Mouse (Mus musculus): ENCODE measurements around the gene Zfp865.

DNA sequence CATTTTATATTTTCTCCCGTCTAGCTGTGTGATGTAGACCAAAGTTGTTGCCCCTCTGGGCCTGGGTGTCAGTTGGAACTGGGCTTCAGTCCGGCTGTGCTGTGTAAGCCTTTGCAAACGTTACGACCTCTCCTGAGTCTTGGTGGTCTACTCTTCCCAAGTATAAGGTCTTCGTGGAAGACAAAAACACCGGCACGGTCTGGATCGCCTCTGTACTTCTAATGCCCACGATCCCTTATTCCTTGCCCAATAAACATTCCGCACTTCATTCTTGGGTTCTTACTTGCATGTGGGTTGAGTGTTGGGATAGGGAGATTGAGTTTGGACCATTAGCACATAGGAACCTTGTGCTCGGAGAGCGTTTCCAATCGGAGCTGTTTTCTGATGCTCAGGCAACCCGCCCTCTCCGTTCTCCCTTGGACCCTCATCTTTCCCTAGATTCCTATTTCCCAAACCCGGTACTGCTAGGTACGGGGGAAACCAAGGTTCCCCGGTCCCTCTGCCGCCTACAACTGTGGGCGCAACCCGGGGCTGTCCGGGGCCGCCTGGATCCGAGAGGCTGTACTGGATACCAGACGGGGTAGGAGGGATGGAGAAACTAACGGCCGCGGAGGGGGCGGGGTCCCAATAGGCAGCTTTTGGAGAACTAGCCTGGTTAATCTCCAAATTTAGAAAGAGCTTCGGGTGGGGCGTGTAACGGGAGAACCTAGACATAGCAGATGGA is 33.4 kb downstream of the Zfp865 start:
- TF ChIP-seq MEF2A (IDR thresholded peaks at IDR 0.05; ENCODE audit: borderline replicate concordance, low read depth, low read length) (no peak), MAZ (IDR thresholded peaks at IDR 0.05; ENCODE audit: low read depth, low read length) (no peak), CTCF (conservative IDR thresholded peaks at IDR 0.05 in 1 of 2, IDR thresholded peaks at IDR 0.05 in 1 of 2; ENCODE audit: low read depth in 2 of 2, low read length in 2 of 2) (no peak), CHD1 (IDR thresholded peaks at IDR 0.05; ENCODE audit: low read depth, low read length) (no peak), ZC3H11A (IDR thresholded peaks at IDR 0.05; ENCODE audit: low read depth, low read length) (no peak), ETS1 (conservative IDR thresholded peaks at IDR 0.05; ENCODE audit: low read depth, low read length) (no peak), IRF4 (IDR thresholded peaks at IDR 0.05; ENCODE audit: low read depth, low read length) (no peak)
